Mouse (Mus musculus): Measurements from ENCODE around the gene Xxylt1. TPM values are rescaled to one million over a fixed set of nuclear protein-coding genes. Genes with fewer than 3 reads are reported as not detected.

Gene Xxylt1
- total and polyA plus RNA-seq, 3 experiments = 4.0 to 7.4 (median 5.6) TPM

DNA sequence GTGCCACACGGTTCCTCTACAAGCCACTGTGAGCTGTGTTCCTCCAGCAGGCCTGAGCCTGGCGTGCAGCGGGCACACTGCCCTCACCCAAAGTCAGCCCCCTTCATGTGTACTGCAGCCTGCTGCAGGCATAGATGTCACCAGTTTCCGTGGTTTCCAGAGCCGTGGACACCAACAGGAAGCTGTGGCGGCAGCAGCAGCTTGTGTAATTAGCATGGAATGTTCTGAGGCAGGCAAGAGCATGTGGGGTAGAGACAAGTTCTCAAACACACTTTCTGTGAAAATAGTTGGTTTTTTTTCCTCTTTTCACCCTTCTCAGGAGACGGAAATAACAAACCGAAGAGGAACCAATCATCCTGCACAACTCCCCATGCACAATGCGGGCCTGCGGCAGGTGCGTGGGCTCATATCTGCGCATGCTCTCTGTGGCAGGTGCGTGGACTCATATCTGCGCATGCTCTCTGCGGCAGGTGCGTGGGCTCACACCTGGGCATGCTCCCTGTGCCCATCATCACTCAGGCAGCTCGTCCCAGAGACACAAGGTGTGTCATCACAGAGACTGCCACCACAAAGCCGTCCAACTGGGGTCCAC lies 109.2 kb downstream of the Xxylt1 start:
- DNase-seq (ENCODE audit: low spot score) = no peak
- no peak overlapping the region for H3K4me3 ChIP-seq (ENCODE audit: low read depth, low read length)
- no peaks in the 10 kb centered on the region for H3K9me3 ChIP-seq (replicated peaks)
- H3K4me1 ChIP-seq (ENCODE audit: insufficient read depth, low read depth, low read length) = no peaks in the 10 kb centered on the region
- no peak for TF ChIP-seq POLR2AphosphoS5 (IDR thresholded peaks at IDR 0.05; ENCODE audit: insufficient replicate concordance, low read depth, low read length)
- no peak for TF ChIP-seq TAL1 (conservative IDR thresholded peaks at IDR 0.05; ENCODE audit: low read depth, low read length)
- no peak for TF ChIP-seq GATA2 (IDR thresholded peaks at IDR 0.05; ENCODE audit: borderline replicate concordance, low read depth, low read length)
- TF ChIP-seq CTCF (IDR thresholded peaks at IDR 0.05; ENCODE audit: low read depth, low read length) = no peak
- no peak for TF ChIP-seq GATA1 (IDR thresholded peaks at IDR 0.05; ENCODE audit: borderline replicate concordance, low read length)
- no peak for ATAC-seq (ENCODE audit: extremely low read depth, insufficient number of reproducible peaks, low FRiP score, poor library complexity, severe bottlenecking)
- H3K27me3 ChIP-seq (ENCODE audit: insufficient read depth, low read length) = no peaks in the 10 kb centered on the region
- H3K36me3 ChIP-seq (replicated peaks) = peaks cover 55% of the 10 kb centered on the region

DNA sequence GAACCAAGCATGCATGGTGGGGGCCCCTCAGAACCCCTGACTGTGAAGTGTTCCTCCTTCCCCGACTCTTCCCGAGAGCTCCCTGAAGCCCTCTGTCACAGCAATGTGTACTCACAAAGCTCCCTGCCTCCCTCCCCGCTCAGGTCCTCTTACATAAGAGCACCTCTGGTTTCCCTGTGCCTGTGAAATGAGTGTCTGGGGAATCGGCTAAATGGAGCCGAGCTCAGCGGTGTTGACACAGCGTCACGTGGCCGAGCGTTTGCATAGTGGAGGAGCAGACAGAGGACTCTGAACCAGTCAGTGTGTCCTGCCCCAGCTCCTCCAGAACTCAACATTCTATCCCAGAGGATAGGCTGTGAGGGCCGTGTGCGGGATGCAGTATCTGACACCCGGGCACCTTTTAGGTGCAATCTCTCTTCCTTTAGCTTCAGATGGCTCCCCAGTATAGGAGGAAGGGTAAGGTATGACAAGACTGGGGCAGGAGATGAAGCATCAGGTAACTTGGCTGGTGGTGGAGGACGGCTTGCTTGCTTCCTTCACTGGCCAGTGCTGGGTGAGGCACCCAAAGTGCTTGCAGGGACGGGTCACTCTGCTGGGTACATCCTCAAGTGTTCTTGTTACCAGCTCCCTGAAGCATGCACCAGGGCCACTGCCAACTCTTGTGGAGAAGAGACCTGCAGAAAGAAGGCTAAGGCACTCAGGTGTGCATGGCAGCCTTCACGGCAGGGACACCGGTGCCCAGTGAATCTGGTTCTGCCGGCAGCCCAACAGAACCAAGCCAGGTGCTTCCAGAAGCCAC lies 111.8 kb downstream of the Xxylt1 start:
- Histone ChIP-seq H3K36me3 (replicated peaks) (peaks cover 68% of the 10 kb centered on the region), H3K4me1 (ENCODE audit: insufficient read depth, low read depth, low read length) (peaks cover 2% of the 10 kb centered on the region; the same call in 1 of the 2 replicates), H3K9me3 (replicated peaks) (no peaks in the 10 kb centered on the region), H3K4me3 (ENCODE audit: low read depth, low read length) (no peak overlapping the region), H3K27me3 (ENCODE audit: insufficient read depth, low read length) (no peaks in the 10 kb centered on the region)
- DNase-seq (ENCODE audit: low spot score) = no peak
- no peak for ATAC-seq (ENCODE audit: extremely low read depth, insufficient number of reproducible peaks, low FRiP score, poor library complexity, severe bottlenecking)
- no peak for TF ChIP-seq TAL1 (conservative IDR thresholded peaks at IDR 0.05; ENCODE audit: low read depth, low read length)
- no peak for TF ChIP-seq POLR2AphosphoS5 (IDR thresholded peaks at IDR 0.05; ENCODE audit: insufficient replicate concordance, low read depth, low read length)
- no peak for TF ChIP-seq CTCF (IDR thresholded peaks at IDR 0.05; ENCODE audit: low read depth, low read length)
- no peak for TF ChIP-seq GATA2 (IDR thresholded peaks at IDR 0.05; ENCODE audit: borderline replicate concordance, low read depth, low read length)
- no peak for TF ChIP-seq GATA1 (IDR thresholded peaks at IDR 0.05; ENCODE audit: borderline replicate concordance, low read length)

DNA sequence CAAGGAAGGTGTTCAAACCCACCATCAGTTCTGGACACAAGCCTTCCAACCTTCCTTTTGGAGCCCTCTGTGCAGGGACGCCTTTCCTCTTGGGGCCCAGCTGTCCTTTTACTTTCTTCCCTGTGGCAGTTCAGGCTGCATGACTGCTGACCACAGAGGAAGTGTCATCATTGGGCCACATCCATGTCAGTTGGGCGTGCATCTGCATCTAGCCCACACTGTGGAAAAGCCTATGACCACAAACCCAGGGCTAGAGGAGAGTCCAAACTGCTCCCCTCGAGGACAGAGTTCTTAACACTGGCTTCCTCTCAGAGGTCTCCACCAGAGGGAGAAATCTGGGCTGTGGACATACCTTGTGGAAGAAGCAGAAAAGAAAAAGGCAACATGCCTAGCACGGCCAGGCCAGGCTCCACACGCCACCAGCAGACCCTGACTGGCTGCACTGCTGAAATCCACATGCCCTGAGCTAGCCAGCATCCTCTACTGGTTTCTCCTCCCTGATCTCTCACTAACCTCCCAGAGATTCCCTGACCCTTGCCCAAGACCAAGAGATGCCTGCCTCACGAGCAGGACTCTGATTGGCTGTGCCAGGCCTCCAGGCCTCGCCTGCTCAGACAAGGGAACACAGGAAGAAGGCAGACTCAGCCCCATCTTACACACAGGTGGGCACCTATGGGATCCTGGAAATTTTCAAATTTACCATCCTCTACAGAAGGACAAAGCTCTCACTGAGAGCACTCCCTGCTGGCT lies 112.7 kb downstream of the Xxylt1 start:
- Histone ChIP-seq H3K9me3 (replicated peaks) (no peaks in the 10 kb centered on the region), H3K4me1 (ENCODE audit: insufficient read depth, low read depth, low read length) (peaks cover 2% of the 10 kb centered on the region; the same call in 1 of the 2 replicates), H3K27me3 (ENCODE audit: insufficient read depth, low read length) (no peaks in the 10 kb centered on the region), H3K4me3 (ENCODE audit: low read depth, low read length) (no peak overlapping the region), H3K36me3 (replicated peaks) (peaks cover 67% of the 10 kb centered on the region)
- TF ChIP-seq CTCF (IDR thresholded peaks at IDR 0.05; ENCODE audit: low read depth, low read length) (no peak), GATA2 (IDR thresholded peaks at IDR 0.05; ENCODE audit: borderline replicate concordance, low read depth, low read length) (no peak), GATA1 (IDR thresholded peaks at IDR 0.05; ENCODE audit: borderline replicate concordance, low read length) (no peak), TAL1 (conservative IDR thresholded peaks at IDR 0.05; ENCODE audit: low read depth, low read length) (no peak), POLR2AphosphoS5 (IDR thresholded peaks at IDR 0.05; ENCODE audit: insufficient replicate concordance, low read depth, low read length) (no peak)
- ATAC-seq (ENCODE audit: extremely low read depth, insufficient number of reproducible peaks, low FRiP score, poor library complexity, severe bottlenecking) = no peak
- no peak for DNase-seq (ENCODE audit: low spot score)

DNA sequence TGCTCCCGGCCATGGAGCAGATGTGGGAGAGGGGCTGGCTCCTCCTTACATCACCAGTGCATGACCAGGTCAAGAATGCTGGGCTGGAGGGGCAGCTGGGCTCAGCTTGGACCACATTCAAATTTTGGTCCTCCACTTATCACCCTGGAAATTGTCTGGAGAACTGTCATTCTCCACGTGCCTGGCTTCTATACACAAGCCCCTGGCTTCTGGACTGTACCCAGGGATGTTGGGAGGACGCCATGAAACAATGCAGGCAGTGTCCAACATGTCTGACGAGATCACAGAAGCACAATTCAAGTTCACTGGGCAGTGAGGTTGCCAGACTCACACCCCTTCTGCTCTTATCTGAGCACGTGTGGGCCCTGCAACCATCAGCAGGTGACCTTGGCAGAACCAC lies 114.5 kb downstream of the Xxylt1 start:
- TF ChIP-seq POLR2AphosphoS5 (IDR thresholded peaks at IDR 0.05; ENCODE audit: insufficient replicate concordance, low read depth, low read length) = no peak
- no peak for TF ChIP-seq GATA2 (IDR thresholded peaks at IDR 0.05; ENCODE audit: borderline replicate concordance, low read depth, low read length)
- TF ChIP-seq TAL1 (conservative IDR thresholded peaks at IDR 0.05; ENCODE audit: low read depth, low read length) = no peak
- no peak for TF ChIP-seq GATA1 (IDR thresholded peaks at IDR 0.05; ENCODE audit: borderline replicate concordance, low read length)
- TF ChIP-seq CTCF (IDR thresholded peaks at IDR 0.05; ENCODE audit: low read depth, low read length) = no peak
- H3K27me3 ChIP-seq (ENCODE audit: insufficient read depth, low read length) = no peaks in the 10 kb centered on the region
- peaks cover 2% of the 10 kb centered on the region; the same call in 1 of the 2 replicates for H3K4me1 ChIP-seq (ENCODE audit: insufficient read depth, low read depth, low read length)
- no peak overlapping the region for H3K4me3 ChIP-seq (ENCODE audit: low read depth, low read length)
- H3K9me3 ChIP-seq (replicated peaks) = no peaks in the 10 kb centered on the region
- ATAC-seq (ENCODE audit: extremely low read depth, insufficient number of reproducible peaks, low FRiP score, poor library complexity, severe bottlenecking) (no peak), DNase-seq (ENCODE audit: low spot score) (no peak)
- peaks cover 55% of the 10 kb centered on the region for H3K36me3 ChIP-seq (replicated peaks)

DNA sequence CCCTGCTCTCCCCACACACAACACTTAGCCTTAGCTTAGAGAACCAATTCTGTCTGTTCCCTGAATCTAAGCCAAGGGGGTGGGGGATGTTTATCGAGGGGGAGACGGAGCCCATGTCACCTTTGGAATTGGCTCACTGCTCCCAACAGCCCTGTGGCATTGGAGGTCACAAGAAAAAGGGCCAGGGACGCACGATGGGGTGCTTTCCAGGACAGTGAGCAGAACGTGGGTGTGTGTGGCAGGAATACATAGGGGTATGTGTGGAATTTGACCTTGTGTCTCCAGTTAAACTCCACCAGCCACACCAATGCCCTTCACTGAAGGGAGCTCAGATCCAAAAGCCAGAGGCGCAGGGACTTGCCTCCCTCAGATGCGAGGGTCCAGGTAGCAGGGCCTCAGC lies 116.3 kb downstream of the Xxylt1 start:
- H3K4me1 ChIP-seq (ENCODE audit: insufficient read depth, low read depth, low read length) = peaks cover 2% of the 10 kb centered on the region; the same call in 1 of the 2 replicates
- peaks cover 63% of the 10 kb centered on the region for H3K36me3 ChIP-seq (replicated peaks)
- no peaks in the 10 kb centered on the region for H3K9me3 ChIP-seq (replicated peaks)
- DNase-seq (ENCODE audit: low spot score) = no peak
- H3K4me3 ChIP-seq (ENCODE audit: low read depth, low read length) = no peak overlapping the region
- ATAC-seq (ENCODE audit: extremely low read depth, insufficient number of reproducible peaks, low FRiP score, poor library complexity, severe bottlenecking) = no peak
- TF ChIP-seq GATA1 (IDR thresholded peaks at IDR 0.05; ENCODE audit: borderline replicate concordance, low read length) (no peak), CTCF (IDR thresholded peaks at IDR 0.05; ENCODE audit: low read depth, low read length) (no peak), POLR2AphosphoS5 (IDR thresholded peaks at IDR 0.05; ENCODE audit: insufficient replicate concordance, low read depth, low read length) (no peak), GATA2 (IDR thresholded peaks at IDR 0.05; ENCODE audit: borderline replicate concordance, low read depth, low read length) (no peak), TAL1 (conservative IDR thresholded peaks at IDR 0.05; ENCODE audit: low read depth, low read length) (no peak)
- no peaks in the 10 kb centered on the region for H3K27me3 ChIP-seq (ENCODE audit: insufficient read depth, low read length)

Measured in G1E (cell line).